In the genomic region with DNA sequence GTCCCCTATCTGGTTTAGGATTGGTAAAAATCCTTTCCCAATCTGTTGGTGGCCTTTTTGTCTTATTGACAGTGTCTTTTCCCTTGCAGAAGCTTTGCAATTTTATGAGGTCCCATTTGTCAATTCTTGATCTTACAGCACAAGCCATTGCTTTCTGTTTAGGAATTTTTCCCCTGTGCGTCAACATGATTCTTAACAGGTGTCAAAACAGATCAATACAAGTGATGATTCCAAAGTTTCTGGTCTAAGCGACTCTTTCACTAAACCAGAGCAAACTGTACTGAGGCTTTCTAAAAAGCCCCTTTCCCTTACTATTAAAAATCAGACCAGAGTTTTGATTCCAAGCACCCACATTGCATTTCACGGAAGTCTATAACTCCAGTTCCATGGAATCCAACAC, we compare ENCODE assay signal across 8 mouse cellular contexts. TPM values are rescaled to one million over a fixed set of nuclear protein-coding genes. Genes with fewer than 3 reads are reported as not detected.
DNase-seq lines count a peak whose midpoint lies in the region; TF ChIP-seq lines count a peak whose summit lies in the region.
"Not testable (repeated sequence)": the region's sequence is repeated elsewhere in the genome, so short reads cannot be mapped to it uniquely, and the experiment has no call there.
"Had no signal": no experiment of that assay in that cellular context is flagged by ENCODE, and none has a peak within 500 bp of the region (broad histone marks: within the 10 kb centered on the region; RNA-seq: fewer than 3 reads in every experiment).

No protein-coding gene starts in this region.

- WGBS in kidney, adult 2 months, result 87% methylated on average over 3 of the region's 3 CpGs
- 23% methylated on average over 3 of the region's 3 CpGs for WGBS in liver, adult 2 months

- peak overlapping the region; percentile 74 for H3K27ac ChIP-seq in kidney, adult 2 months (ENCODE audit: insufficient read depth, low read depth, low read length)
- H3K27ac ChIP-seq in liver, adult 2 months (replicated peaks; ENCODE audit: insufficient read depth, low read depth, low read length), result peak overlapping the region; percentile 71; the same call in 1 of the 2 replicates

- not testable (repeated sequence) for TF ChIP-seq CTCF in kidney, adult 2 months (conservative IDR thresholded peaks at IDR 0.05; ENCODE audit: insufficient read depth, insufficient read length, low read depth, low read length); liver, adult 2 months (IDR thresholded peaks at IDR 0.05; ENCODE audit: low read depth, low read length)

- H3K4me1 ChIP-seq in kidney, adult 2 months (ENCODE audit: control insufficient read depth, insufficient read depth, low read length), result peaks cover 11% of the 10 kb centered on the region; the same call in 1 of the 2 replicates
- H3K4me1 ChIP-seq in liver, adult 2 months (ENCODE audit: control insufficient read depth, insufficient read depth, low read length), result peaks cover 13% of the 10 kb centered on the region

- not testable (repeated sequence) for H3K36me3 ChIP-seq in kidney, adult 2 months (ENCODE audit: control insufficient read depth, insufficient read depth, low read length)
- peaks cover 33% of the 10 kb centered on the region for H3K36me3 ChIP-seq in liver, adult 2 months (ENCODE audit: control insufficient read depth, insufficient read depth, low read length)

- TF ChIP-seq POLR2A in kidney, adult 2 months (IDR thresholded peaks at IDR 0.05; ENCODE audit: low read depth, low read length); liver, adult 2 months (IDR thresholded peaks at IDR 0.05; ENCODE audit: extremely low read depth, insufficient read depth, low read length): not testable (repeated sequence)

- H3K27me3 ChIP-seq in kidney, adult 2 months (replicated peaks; ENCODE audit: control insufficient read depth, insufficient read depth, low read length); liver, adult 2 months (ENCODE audit: control insufficient read depth, insufficient read depth, low read length): not testable (repeated sequence)

- H3K9ac ChIP-seq in liver, adult 2 months (ENCODE audit: low read depth, low read length), result peak overlapping the region; percentile 56

- not testable (repeated sequence) for DNase-seq in kidney, adult 2 months
- DNase-seq in kidney, adult 9 months, result peak; percentile 18
- peak; percentile 91 for DNase-seq in liver, adult 2 months (ENCODE audit: extremely low read depth, low read depth, low spot score)

- peaks cover 16% of the 10 kb centered on the region; the same call in 1 of the 2 replicates for H3K79me2 ChIP-seq in liver, adult 2 months (ENCODE audit: control insufficient read depth, insufficient read depth, low read length)

- not testable (repeated sequence) for H3K4me3 ChIP-seq in kidney, adult 2 months (ENCODE audit: insufficient read depth, low read depth, low read length); liver, adult 2 months (ENCODE audit: insufficient read depth, low read depth, low read length)

RNA-seq across cellular contexts. Expression of a gene that starts 2.9 kb away (rescaled TPM):
- polyA plus RNA-seq in kidney, adult 2 months (2012; rRNA removed), result 858 and 975 TPM in 2 replicates
- total RNA-seq in liver, adult 2 months (2014; rRNA removed), result 328 and 390 TPM in 2 replicates
- polyA plus RNA-seq in liver, adult 2 months (2012; rRNA removed), result 627 and 681 TPM in 2 replicates

RNA-seq across cellular contexts. Expression of a gene that starts 6.7 kb away (rescaled TPM):
- 140 and 151 TPM in 2 replicates for polyA plus RNA-seq in kidney, adult 2 months (2012; rRNA removed)
- 159 and 170 TPM in 2 replicates for total RNA-seq in liver, adult 2 months (2014; rRNA removed)
- polyA plus RNA-seq in liver, adult 2 months (2012; rRNA removed), result 93.1 and 100 TPM in 2 replicates

RNA-seq across cellular contexts. Expression of a gene that starts 13.7 kb away (rescaled TPM):
- 5.2 and 5.7 TPM in 2 replicates for polyA plus RNA-seq in kidney, adult 2 months (2012; rRNA removed)
- total RNA-seq in liver, adult 2 months (2014; rRNA removed), result 4.4 and 4.5 TPM in 2 replicates
- polyA plus RNA-seq in liver, adult 2 months (2012; rRNA removed), result 2.9 and 3.5 TPM in 2 replicates

RNA-seq across cellular contexts. Expression of a gene that starts 43.1 kb away (rescaled TPM):
- polyA plus RNA-seq in kidney, adult 2 months (2012; rRNA removed), result 35.0 and 36.6 TPM in 2 replicates
- 26.1 and 37.7 TPM in 2 replicates for total RNA-seq in liver, adult 2 months (2014; rRNA removed)
- 19.6 and 28.9 TPM in 2 replicates for polyA plus RNA-seq in liver, adult 2 months (2012; rRNA removed)

RNA-seq across cellular contexts. Expression of a gene that starts 49.4 kb away (rescaled TPM):
- polyA plus RNA-seq in kidney, adult 2 months (2012; rRNA removed), result 4.8 and 5.7 TPM in 2 replicates
- 524 and 612 TPM in 2 replicates for total RNA-seq in liver, adult 2 months (2014; rRNA removed)
- 256 and 307 TPM in 2 replicates for polyA plus RNA-seq in liver, adult 2 months (2012; rRNA removed)
- total RNA-seq: CH12.LX had no signal
- polyA plus RNA-seq: activated CD4-positive, CD25-positive, alpha-beta regulatory T cell, adult 4 months; C2C12; CD4-positive, CD25-positive, alpha-beta regulatory T cell, adult 4 months; G1E had no signal
